26 mouse cellular contexts compared by ENCODE assay signal in genomic region chr17:62747381-62747780, GRCm38 (mm10).
DNase-seq lines count a peak whose midpoint lies in the region; ATAC-seq and TF ChIP-seq lines count a peak whose summit lies in the region.
"Had no signal": no experiment of that assay in that cellular context is flagged by ENCODE, and none has a peak within 500 bp of the region (broad histone marks: within the 10 kb centered on the region; RNA-seq: fewer than 3 reads in every experiment).

No protein-coding gene starts in this region.

- no peak overlapping the region for H3K4me3 ChIP-seq in hindbrain, embryonic 14.5 days (replicated peaks; ENCODE audit: low read length)
- no peak overlapping the region for H3K4me3 ChIP-seq in hindbrain, postnatal 0 days (ENCODE audit: low read length)
- no peak overlapping the region for H3K4me3 ChIP-seq in midbrain, embryonic 12.5 days
- no peak overlapping the region for H3K4me3 ChIP-seq in midbrain, embryonic 13.5 days (replicated peaks)
- no peak overlapping the region for H3K4me3 ChIP-seq in neural tube, embryonic 13.5 days
- H3K4me3 ChIP-seq: forebrain, embryonic 10.5 days; heart, embryonic 15.5 days; limb, embryonic 10.5 days had no signal

- no peak overlapping the region for H3K27ac ChIP-seq in hindbrain, embryonic 14.5 days
- H3K27ac ChIP-seq in hindbrain, postnatal 0 days, result no peak overlapping the region
- H3K27ac ChIP-seq in midbrain, embryonic 12.5 days (replicated peaks), result no peak overlapping the region
- H3K27ac ChIP-seq in midbrain, embryonic 13.5 days, result no peak overlapping the region
- peak overlapping the region; percentile 74 for H3K27ac ChIP-seq in neural tube, embryonic 13.5 days (replicated peaks)
- H3K27ac ChIP-seq: forebrain, embryonic 10.5 days; heart, embryonic 15.5 days; limb, embryonic 10.5 days; macrophage had no signal

- H3K36me3 ChIP-seq in hindbrain, embryonic 14.5 days (replicated peaks; ENCODE audit: control insufficient read depth, insufficient read depth), result no peaks in the 10 kb centered on the region
- H3K36me3 ChIP-seq in hindbrain, postnatal 0 days (ENCODE audit: insufficient read depth, low read length), result no peaks in the 10 kb centered on the region
- H3K36me3 ChIP-seq in midbrain, embryonic 12.5 days, result no peaks in the 10 kb centered on the region
- H3K36me3 ChIP-seq in midbrain, embryonic 13.5 days, result no peaks in the 10 kb centered on the region
- no peaks in the 10 kb centered on the region for H3K36me3 ChIP-seq in neural tube, embryonic 13.5 days
- H3K36me3 ChIP-seq: forebrain, embryonic 10.5 days; G1E; heart, embryonic 15.5 days; limb, embryonic 10.5 days had no signal

- DNase-seq in hindbrain, embryonic 14.5 days (ENCODE audit: low spot score), result no peak
- no peak for DNase-seq in hindbrain, postnatal 0 days (ENCODE audit: low spot score)
- peak; percentile 55 for DNase-seq in retina, postnatal 1 day
- no peak for DNase-seq in embryo, embryonic 10.5 days (ENCODE audit: low spot score)
- DNase-seq: adrenal gland, postnatal 36 days; B cell, adult 2 months; cerebellum, adult 11 months; cerebellum, adult 9-11 months; gastrocnemius, postnatal 25 days; heart, postnatal 36 days; kidney, adult 11 months; liver; right cerebral cortex, postnatal 25 days; thymus, postnatal 14 days had no signal

- peaks cover 13% of the 10 kb centered on the region; the same call in 1 of the 2 replicates for H3K4me1 ChIP-seq in hindbrain, embryonic 14.5 days (replicated peaks; ENCODE audit: control insufficient read depth, insufficient read depth, low read length)
- no peaks in the 10 kb centered on the region for H3K4me1 ChIP-seq in hindbrain, postnatal 0 days (ENCODE audit: insufficient read depth, low read length)
- H3K4me1 ChIP-seq in midbrain, embryonic 12.5 days, result peaks cover 7% of the 10 kb centered on the region; the same call in 1 of the 2 replicates
- H3K4me1 ChIP-seq in midbrain, embryonic 13.5 days (replicated peaks), result peaks cover 32% of the 10 kb centered on the region
- peaks cover 40% of the 10 kb centered on the region for H3K4me1 ChIP-seq in neural tube, embryonic 13.5 days (replicated peaks)

- 52% methylated on average over 8 of the region's 8 CpGs for WGBS in hindbrain, embryonic 14.5 days
- WGBS in hindbrain, postnatal 0 days, result 67% methylated on average over 8 of the region's 8 CpGs
- WGBS in midbrain, embryonic 12.5 days, result 74% methylated on average over 8 of the region's 8 CpGs
- WGBS in midbrain, embryonic 13.5 days, result 68% methylated on average over 8 of the region's 8 CpGs
- WGBS in neural tube, embryonic 13.5 days, result 32% methylated on average over 8 of the region's 8 CpGs

- ATAC-seq in hindbrain, embryonic 14.5 days (ENCODE audit: low FRiP score), result 0 out of 2 replicates have a peak, but pooled peaks have one; percentile 8
- no peak for ATAC-seq in hindbrain, postnatal 0 days
- ATAC-seq in midbrain, embryonic 12.5 days (ENCODE audit: low FRiP score, low read depth), result 0 out of 2 replicates have a peak, but pooled peaks have one; percentile 3
- no peak for ATAC-seq in midbrain, embryonic 13.5 days
- peak; percentile 21; the same call in 1 of the 2 replicates for ATAC-seq in neural tube, embryonic 13.5 days (ENCODE audit: low read depth)
- ATAC-seq: forebrain, embryonic 16.5 days; lung, postnatal 0 days; Patski had no signal

- H3K4me2 ChIP-seq in hindbrain, embryonic 14.5 days (replicated peaks), result no peak overlapping the region
- no peak overlapping the region for H3K4me2 ChIP-seq in hindbrain, postnatal 0 days (ENCODE audit: low read depth, low read length)
- H3K4me2 ChIP-seq in midbrain, embryonic 12.5 days (replicated peaks), result no peak overlapping the region
- no peak overlapping the region for H3K4me2 ChIP-seq in midbrain, embryonic 13.5 days (replicated peaks)
- H3K4me2 ChIP-seq in neural tube, embryonic 13.5 days, result 0 out of 2 replicates have a peak overlapping the region, but pooled peaks have one; percentile 9
- H3K4me2 ChIP-seq: heart, embryonic 15.5 days had no signal

- H3K27me3 ChIP-seq in hindbrain, embryonic 14.5 days (ENCODE audit: control insufficient read depth, insufficient read depth, low read length), result no peaks in the 10 kb centered on the region
- no peaks in the 10 kb centered on the region for H3K27me3 ChIP-seq in hindbrain, postnatal 0 days (ENCODE audit: insufficient read depth, low read length)
- no peaks in the 10 kb centered on the region for H3K27me3 ChIP-seq in midbrain, embryonic 12.5 days
- H3K27me3 ChIP-seq in midbrain, embryonic 13.5 days, result no peaks in the 10 kb centered on the region
- no peaks in the 10 kb centered on the region for H3K27me3 ChIP-seq in neural tube, embryonic 13.5 days
- H3K27me3 ChIP-seq: CH12.LX; heart, embryonic 15.5 days; Patski had no signal

- no peaks in the 10 kb centered on the region for H3K9me3 ChIP-seq in hindbrain, embryonic 14.5 days (ENCODE audit: control insufficient read depth, low read length)
- H3K9me3 ChIP-seq in hindbrain, postnatal 0 days (ENCODE audit: low read length), result no peaks in the 10 kb centered on the region
- H3K9me3 ChIP-seq in midbrain, embryonic 12.5 days, result no peaks in the 10 kb centered on the region
- no peaks in the 10 kb centered on the region for H3K9me3 ChIP-seq in midbrain, embryonic 13.5 days
- H3K9me3 ChIP-seq in neural tube, embryonic 13.5 days, result no peaks in the 10 kb centered on the region
- H3K9me3 ChIP-seq: forebrain, embryonic 10.5 days; heart, embryonic 15.5 days; limb, embryonic 10.5 days had no signal

- H3K9ac ChIP-seq in hindbrain, embryonic 14.5 days, result no peak overlapping the region
- H3K9ac ChIP-seq in hindbrain, postnatal 0 days (replicated peaks; ENCODE audit: low read length), result no peak overlapping the region
- no peak overlapping the region for H3K9ac ChIP-seq in midbrain, embryonic 12.5 days (replicated peaks)
- no peak overlapping the region for H3K9ac ChIP-seq in midbrain, embryonic 13.5 days (replicated peaks)
- no peak overlapping the region for H3K9ac ChIP-seq in neural tube, embryonic 13.5 days
- H3K9ac ChIP-seq: heart, embryonic 15.5 days had no signal

- no peak for TF ChIP-seq CTCF in hindbrain, postnatal 0 days (IDR thresholded peaks at IDR 0.05; ENCODE audit: low read depth)

Comparison
In these comparisons a context has a peak if more than half of its experiments do, and no peak if none do; other contexts are left out.
1. ATAC-seq: peak in hindbrain, embryonic 14.5 days (single experiment), midbrain, embryonic 12.5 days (single experiment) and neural tube, embryonic 13.5 days (single experiment); none in hindbrain, postnatal 0 days (single experiment) and midbrain, embryonic 13.5 days (single experiment).